Mouse (Mus musculus) CH12.LX (cell line): ENCODE results near the gene Magi2.

Experiments used
- CHD2 ChIP-seq: IDR thresholded peaks from 2 replicates; pipeline ENCODE4 v1.6.1; 2011; ENCODE audit warnings: low read length, improper control_type of control experiment
- CTCF ChIP-seq, 2 experiments: IDR thresholded peaks in 1 of 2; conservative IDR thresholded peaks in 1 of 2; 2 replicates each; pipeline ENCODE4 v1.5.1; 2011 to 2012; ENCODE audit warnings: low read depth in 2 of 2, low read length in 2 of 2, improper control_type of control experiment in 1 of 2, inconsistent platforms in 1 of 2, mild to moderate bottlenecking in 1 of 2, moderate library complexity in 1 of 2
- E2F4 ChIP-seq: IDR thresholded peaks from 2 replicates; pipeline ENCODE4 v1.6.1; 2011; ENCODE audit warnings: low read depth, low read length, improper control_type of control experiment; ENCODE audit not compliant: insufficient replicate concordance
- ELF1 ChIP-seq: IDR thresholded peaks from 2 replicates; pipeline ENCODE4 v1.6.1; 2014; ENCODE audit warnings: low read depth, mild to moderate bottlenecking, inconsistent platforms, low read length, improper control_type of control experiment
- EP300 ChIP-seq: IDR thresholded peaks from 2 replicates; pipeline ENCODE4 v1.6.1; 2011; ENCODE audit warnings: low read length, improper control_type of control experiment
- MAX ChIP-seq: IDR thresholded peaks from 2 replicates; pipeline ENCODE4 v1.6.1; 2011; ENCODE audit warnings: low read length, improper control_type of control experiment
- MXI1 ChIP-seq: IDR thresholded peaks from 2 replicates; pipeline ENCODE4 v1.6.1; 2011; ENCODE audit warnings: mild to moderate bottlenecking, low read depth, low read length, improper control_type of control experiment
- NELFE ChIP-seq: IDR thresholded peaks from 2 replicates; pipeline ENCODE4 v1.6.1; 2011; ENCODE audit warnings: low read depth, low read length, improper control_type of control experiment
- POLR2A ChIP-seq: IDR thresholded peaks from 2 replicates; pipeline ENCODE4 v1.6.1; 2011; ENCODE audit warnings: low read depth, mild to moderate bottlenecking, improper control_type of control experiment, low read length
- POLR2AphosphoS2 ChIP-seq: IDR thresholded peaks from 2 replicates; pipeline ENCODE4 v1.6.1; 2011; ENCODE audit warnings: low read depth, low read length, improper control_type of control experiment
- SMC3 ChIP-seq: IDR thresholded peaks from 2 replicates; pipeline ENCODE4 v1.6.1; 2011; ENCODE audit warnings: low read depth, low read length, improper control_type of control experiment
- USF1 ChIP-seq: IDR thresholded peaks from 2 replicates; pipeline ENCODE4 v1.6.1; 2014; ENCODE audit warnings: low read depth, mild to moderate bottlenecking, inconsistent platforms, low read length, improper control_type of control experiment

GRCm38 (mm10) chr5:19780076-19780475 is 553.2 kb downstream of the Magi2 start:
- TF ChIP-seq SMC3 (no peak), CTCF (conservative IDR thresholded peaks at IDR 0.05 in 1 of 2, IDR thresholded peaks at IDR 0.05 in 1 of 2; ENCODE audit: low read depth in 2 of 2, low read length in 2 of 2) (no peak), MXI1 (no peak), POLR2A (no peak), MAX (no peak), USF1 (no peak), POLR2AphosphoS2 (no peak), E2F4 (no peak), ELF1 (no peak), NELFE (no peak), CHD2 (no peak), EP300 (no peak)
